Mouse (Mus musculus) urinary bladder, adult 18-20 months (tissue): ENCODE measurements around the gene Rilp.

Source experiments
- DNase-seq, 2 experiments: peaks; one replicate each; pipeline ENCODE4 v3.0.0; 2022; ENCODE audit warnings: low spot score in 2 of 2, mixed read lengths in 2 of 2

Rilp gene

DNA sequence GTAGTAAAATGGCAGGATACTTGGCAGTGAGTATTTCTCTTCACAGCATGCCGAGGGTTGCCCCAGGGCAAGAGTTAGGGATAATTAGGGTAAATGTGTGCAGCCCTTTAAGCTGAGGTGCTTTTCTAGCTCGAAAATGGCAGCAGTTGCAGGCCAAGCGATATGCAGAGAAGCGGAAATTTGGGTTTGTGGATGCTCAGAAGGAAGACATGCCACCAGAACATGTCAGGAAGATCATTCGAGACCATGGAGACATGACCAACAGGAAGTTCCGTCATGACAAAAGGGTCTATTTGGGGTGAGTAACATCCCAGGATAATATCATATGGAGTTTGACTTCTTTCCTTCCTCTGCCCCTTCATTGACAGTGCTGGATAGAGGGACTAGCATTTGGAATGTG is 22.4 kb upstream of the Rilp start:
- no peak for DNase-seq

DNA sequence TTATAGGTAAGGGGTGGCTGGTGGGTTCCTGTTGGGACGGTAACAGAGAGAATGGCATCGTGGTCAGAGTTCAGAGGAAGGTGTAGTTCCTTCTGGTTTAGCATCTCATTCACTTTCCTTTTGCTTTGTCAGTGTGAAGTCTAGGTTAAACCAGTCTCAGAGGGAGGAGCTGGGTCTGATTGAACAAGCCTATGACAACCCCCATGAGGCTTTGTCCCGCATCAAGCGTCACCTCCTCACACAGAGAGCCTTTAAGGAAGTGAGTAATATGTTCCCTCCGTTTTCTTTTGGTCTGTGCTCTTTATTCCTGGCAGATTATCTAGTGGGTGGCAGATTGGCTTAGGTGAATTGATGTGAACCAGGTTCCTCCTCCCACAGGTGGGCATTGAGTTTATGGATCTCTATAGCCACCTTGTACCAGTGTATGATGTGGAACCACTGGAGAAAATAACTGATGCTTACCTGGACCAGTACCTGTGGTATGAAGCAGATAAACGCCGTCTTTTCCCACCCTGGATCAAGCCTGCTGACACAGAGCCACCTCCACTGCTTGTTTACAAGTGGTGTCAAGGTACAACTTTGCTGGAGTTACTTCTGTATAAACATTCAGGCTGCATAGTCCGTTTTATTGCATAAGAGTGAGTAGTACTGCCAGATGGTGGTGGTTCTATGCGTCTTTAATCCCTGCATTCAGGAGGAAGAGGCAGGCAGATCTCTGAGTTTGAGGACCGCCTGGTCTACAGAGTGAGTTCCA is 15.4 kb upstream of the Rilp start:
- DNase-seq, result no peak

DNA sequence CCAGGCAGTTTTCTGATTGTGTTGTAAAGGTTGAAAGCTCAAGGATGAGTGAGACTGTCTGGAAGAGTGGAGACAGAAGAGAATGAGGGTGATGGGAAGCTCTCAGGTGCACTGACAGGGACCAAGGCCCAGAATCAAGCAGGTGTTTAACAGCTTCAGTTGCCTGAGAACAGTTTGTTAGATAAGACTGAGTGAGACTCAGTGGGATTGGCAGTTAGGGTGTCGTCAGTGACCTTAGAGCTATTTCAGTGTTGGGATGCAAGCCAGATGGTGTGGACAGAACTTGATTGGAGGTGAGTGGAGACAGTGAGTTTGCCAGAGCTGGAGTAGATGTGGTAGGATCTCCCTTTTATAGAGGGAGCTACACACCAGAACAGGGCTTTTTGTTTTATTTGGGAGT is 11.8 kb upstream of the Rilp start:
- DNase-seq, result no peak

DNA sequence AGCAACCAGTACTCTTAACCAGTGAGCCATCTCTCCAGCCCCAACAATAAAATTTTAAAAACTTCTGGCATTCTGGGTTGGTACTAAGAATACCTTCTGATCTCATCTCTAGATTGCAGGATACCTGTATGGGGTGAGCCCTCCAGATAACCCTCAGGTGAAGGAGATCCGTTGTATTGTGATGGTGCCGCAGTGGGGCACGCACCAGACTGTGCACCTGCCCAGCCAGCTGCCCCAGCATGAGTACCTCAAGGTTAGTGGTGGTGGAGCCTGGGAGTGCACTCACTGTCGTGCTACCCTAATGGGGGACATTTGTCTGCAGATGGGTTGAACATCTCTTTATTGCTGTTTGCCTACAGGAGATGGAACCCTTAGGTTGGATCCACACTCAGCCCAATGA is 1.7 kb upstream of the Rilp start:
- DNase-seq, result no peak

DNA sequence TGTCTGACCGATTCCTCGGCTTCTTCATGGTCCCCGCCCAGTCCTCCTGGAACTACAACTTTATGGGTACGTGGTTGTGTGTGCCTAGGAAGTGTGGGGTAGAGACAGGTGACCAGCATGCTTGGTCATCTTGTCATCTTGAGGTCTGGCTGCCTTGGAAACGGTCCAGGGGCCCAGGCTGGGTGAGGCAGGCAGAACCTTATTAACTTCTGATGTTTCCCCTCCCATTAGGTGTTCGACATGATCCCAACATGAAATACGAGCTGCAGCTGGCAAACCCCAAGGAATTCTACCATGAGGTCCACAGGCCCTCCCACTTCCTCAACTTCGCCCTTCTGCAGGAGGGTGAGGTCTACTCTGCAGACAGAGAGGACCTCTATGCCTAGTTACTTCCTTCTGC is 990 bp upstream of the Rilp start:
- DNase-seq, result no peak

DNA sequence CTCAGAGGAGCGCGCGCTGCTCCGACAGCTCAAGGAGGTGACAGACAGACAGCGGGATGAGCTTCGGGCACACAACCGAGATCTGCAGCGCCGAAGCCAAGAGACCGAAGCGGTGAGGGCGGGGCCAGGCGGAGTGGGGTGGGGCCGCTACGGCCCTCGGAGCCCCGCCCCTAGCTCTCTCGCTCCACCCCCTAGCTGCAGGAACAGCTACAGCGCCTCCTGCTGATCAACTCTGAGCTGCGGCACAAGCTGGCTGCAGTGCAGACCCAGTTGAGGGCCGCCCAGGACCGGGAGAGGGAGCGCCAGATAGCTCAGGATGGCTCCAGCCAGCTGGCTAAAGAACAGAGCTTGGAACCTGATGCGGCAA is 716 bp downstream of the Rilp start:
- peak; percentile 87 to 90 for DNase-seq

DNA sequence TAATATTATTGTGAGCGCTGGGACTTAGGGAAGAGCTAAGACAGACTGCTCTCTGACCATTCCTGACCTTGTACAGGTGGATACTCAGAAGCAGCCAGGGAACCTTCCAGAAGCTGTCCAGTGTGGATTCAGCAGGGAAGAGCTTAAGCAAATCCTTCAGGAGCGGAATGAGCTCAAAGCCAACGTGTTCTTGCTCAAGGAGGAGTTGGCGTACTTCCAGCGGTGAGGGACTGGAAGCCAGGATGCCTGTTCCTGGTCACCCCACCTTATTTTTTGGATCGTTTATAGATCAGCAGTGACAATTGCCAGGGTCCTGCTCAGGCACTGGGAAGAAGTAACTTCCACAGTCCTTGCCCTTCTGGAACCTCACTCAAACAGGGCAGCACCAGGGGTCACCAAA is 1.3 kb downstream of the Rilp start:
- no peak for DNase-seq

DNA sequence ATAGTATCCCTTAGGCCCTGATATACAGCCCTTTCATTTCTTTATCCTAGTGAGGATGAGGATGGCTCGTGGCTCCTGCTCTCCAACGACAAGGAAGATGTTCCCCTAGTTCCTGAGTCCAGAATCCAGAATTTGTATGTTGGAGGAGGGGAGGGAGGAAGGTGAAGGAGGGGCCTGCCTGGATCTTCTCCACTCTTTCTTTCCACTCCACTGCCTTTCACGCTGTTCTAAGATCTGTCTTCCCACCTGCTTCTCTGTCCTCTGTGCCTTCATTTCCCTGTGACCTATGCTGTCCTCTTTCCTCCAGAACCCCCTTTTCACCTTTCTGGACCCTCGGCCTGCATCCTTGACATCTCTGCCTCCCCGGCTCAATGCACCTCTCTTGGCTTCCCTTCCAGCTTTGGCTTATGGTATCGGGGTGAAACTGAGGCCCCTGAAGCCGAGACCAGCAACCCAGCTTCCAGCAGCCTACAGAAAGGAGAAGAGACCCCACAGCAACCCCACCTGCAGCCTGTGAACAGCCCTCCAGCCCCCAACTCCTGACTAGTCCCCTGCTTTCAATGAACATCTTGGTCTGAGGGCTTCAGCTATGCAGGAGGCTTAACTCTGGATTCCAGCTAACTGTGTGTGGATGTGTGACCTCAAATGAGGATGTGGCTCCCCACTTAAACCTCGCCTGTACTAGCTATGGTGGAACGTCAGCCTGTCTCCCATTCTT is 2.6 kb downstream of the Rilp start:
- no peak for DNase-seq

DNA sequence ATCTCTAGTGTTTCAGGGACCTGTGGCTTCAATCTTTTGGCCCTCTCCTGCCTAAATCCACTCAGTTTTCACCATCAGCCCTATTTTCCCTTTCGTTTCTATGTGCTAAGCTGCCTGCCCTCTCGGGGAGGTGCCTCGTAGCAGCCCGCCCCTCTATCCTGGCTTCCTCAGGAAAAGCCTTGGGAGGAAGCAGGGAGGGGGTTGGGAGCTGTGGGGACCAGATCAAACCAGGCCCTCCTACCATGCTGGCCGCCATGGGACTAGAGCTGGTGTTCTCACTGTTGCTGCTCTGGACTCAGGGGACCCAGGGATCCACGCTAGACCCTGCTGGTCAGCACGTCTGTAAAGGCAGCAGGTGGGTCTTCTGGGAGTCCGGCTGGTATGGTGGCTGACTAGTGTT is 3.4 kb downstream of the Rilp start, which contains the start of gene Scarf1:
Gene Scarf1, plus strand, starts transcription at position 205 of the 400 bp plus-strand sequence.
- no peak for DNase-seq

DNA sequence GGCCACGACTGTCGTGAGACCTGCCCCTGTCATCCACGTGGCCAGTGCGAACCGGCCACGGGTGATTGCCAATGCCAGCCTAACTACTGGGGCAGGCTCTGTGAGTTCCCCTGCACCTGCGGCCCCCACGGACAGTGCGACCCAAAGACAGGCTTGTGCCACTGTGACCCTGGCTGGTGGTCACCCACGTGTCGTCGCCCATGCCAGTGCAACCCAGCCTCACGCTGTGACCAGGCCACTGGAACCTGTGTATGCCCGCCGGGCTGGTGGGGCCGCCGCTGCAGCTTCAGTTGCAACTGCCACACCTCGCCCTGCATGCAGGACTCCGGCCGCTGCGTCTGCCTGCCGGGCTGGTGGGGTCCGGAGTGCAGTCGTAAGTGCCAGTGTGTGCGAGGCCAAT is 5.3 kb downstream of the Rilp start:
- no peak for DNase-seq

DNA sequence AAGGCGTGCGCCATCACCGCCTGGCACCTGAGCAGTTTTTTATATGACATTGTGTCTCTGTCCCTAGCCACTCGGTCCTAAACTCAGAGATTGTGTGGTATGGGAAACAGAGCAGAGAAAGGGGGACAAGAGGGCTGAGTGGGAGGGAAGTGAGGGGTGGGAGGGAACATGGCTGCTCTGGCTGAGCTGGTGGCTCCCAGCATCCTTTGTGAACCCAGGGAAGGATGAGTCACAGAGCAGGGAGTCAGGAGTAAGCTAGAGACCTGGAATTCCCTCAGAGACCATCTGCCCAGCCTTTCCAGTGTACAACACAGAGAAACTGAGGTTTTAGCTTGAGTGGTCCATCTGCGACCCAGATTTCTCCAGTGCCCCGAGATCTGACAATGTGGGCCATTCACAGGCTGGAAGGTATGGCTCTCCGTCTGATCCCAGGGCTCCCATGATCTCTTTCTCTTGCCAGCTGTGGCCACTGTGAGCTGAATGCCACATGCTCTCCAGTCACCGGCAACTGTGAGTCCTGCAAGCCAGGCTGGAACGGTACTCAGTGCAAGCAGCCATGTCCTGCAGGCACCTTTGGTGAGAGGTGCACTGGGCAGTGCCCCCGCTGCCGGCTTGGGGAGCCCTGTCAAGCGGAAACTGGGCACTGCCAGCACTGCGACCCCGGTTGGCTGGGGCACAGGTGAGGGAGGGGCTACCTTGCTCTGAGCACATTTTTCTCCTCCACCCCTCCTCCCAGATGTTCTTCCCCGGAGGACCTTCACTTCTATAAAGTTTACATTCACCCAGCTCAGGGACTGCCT is 10.1 kb downstream of the Rilp start:
- DNase-seq, result no peak

DNA sequence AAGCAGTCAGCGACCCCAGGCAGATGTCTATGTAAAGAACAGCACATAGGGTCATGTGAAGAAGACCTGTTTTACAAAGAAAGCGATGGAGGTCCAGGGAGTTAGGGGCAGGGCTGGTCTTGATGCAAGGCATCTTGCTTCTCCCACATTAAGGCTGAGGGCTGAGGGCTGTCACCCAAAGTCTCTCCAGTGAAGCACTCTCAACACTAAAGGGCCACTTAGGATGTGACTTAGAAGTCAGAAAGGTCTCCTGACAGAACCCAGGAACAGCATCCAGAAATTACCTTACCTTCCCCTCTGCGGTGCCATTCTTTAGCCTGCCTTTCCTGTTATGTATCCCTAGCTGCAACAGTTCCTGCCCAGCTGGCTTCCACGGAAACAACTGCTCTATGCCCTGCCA is 11.7 kb downstream of the Rilp start:
- no peak for DNase-seq

DNA sequence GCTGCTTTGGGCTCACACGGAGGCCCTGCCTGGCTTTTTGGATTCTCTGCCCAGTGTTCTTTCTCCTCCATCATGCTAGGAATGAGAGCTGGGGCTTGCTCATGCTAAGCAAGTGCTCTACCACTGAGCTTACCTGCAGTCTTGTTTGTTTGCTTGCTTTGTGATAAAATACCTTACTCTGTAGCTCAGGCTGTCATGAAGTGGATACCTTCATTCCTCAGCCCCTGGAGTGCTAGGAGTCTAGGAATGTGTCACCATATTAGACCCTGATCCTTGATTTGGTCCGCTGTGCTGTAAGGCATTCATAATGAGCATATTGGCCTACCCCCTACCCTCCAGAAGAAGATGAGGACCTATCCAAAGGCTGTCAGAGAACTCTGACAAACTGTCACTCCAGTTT is 12.9 kb downstream of the Rilp start:
- DNase-seq, result no peak

DNA sequence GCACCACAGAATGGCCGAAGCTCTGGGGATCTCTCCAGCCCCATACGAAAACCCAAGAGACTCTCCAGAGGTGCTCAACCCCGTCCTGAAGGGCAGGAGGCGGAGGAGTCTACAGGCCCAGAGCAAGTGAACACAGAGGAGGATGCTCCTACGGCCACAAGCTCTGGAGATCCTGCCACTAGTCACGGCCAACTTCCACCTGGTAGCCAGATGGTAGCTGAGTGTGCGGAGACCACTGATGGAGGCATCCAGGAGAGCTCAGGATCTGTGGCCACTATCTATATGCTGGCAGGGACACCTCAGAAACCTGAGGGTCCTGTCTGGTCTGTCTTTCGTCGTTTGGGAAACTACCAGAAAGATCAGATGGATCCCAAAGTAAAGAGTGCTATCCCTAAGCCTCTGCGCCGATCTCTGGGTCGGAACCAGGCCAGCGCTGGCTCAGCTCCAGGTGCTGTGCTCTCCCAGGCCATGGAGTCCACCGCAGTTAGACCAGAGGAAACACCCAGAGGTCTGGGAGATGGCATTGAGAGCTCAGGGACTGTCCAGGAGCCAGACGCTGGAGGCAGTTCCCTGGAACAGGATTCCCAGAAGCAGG is 15.7 kb downstream of the Rilp start:
- DNase-seq, result no peak

DNA sequence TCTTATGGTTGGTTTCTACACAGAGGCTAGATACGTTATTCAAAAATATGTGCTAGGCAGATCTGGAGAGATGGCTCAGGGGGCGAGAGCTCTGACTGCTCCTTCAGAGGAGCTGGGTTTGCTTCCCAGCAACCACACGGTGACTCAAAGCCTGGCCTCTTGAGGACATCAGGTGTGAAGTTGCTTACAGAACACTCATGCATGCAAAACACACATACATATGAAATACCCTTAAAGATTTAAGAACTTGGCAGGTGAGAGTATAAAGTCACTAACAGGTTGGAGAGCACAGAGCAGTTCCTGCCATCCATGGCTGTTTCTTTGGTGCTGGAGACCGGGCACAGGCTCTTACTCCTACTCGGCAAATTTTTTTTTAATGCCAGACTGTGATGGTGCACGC is 17.0 kb downstream of the Rilp start:
- DNase-seq, result no peak

DNA sequence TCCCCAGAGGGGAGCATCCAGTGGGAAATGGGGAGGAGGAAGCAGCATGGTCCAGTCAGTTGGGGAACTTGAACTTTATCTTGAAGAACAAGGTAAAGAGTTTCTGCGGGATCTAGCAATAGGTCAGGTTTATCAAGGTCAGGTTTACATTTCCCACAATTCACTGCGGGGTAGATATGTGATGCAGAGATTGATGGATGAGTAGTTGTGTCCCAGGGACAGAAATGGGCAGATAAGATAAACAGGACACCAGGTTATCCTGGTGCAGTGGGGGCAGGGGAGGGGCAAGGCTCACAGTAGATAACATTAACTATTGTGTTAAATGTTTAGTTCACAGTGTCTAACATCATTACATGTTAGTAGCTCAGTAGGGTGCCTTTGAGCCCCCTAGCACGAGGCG is 19.9 kb downstream of the Rilp start:
- DNase-seq, result no peak

DNA sequence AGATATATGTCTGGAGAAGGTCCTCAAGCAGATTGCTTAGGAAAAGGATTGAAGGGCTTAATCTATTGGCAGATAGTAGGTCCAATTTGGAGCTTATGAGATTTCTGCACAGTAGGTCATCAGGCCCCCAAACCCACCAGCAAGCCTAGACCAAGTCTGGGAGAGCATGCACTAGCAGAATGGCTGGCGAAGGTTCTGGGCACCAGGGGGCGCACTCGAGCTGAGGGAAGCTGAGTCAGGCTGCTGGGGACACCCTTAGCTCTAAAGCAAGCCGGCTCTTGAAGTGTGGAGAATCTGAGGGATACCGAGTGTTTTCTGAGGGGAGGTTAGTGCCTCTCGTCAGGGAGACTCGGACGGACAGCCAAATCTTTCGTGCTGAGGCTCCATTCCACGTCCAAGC is 20.4 kb downstream of the Rilp start:
- peak; percentile 89 to 99 for DNase-seq

DNA sequence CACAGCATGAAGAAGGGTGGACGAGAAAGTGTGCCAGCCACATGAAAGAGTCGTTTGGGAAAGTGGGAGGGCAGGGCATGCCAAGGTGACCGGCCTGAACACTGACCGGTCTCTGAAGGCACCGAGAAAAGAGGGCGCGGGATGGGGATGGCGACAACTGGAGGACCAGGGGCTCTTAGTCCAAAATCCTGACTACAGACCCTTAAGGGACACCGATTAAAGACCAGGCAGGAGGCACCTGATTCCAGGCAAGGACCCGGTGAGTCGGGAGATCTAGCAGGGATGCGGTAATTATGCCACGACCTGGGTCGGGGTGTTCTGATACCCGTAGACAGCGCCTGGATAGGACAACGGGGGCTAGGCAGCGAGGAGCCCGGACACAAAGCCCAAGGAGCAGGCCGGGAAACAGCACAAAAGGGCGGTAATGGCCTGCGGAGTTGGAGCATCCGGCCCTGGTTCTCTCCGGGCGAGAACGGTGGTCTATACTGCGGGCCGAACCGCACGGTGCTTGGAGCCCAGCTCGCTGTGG is 21.0 kb downstream of the Rilp start:
- DNase-seq, result no peak

DNA sequence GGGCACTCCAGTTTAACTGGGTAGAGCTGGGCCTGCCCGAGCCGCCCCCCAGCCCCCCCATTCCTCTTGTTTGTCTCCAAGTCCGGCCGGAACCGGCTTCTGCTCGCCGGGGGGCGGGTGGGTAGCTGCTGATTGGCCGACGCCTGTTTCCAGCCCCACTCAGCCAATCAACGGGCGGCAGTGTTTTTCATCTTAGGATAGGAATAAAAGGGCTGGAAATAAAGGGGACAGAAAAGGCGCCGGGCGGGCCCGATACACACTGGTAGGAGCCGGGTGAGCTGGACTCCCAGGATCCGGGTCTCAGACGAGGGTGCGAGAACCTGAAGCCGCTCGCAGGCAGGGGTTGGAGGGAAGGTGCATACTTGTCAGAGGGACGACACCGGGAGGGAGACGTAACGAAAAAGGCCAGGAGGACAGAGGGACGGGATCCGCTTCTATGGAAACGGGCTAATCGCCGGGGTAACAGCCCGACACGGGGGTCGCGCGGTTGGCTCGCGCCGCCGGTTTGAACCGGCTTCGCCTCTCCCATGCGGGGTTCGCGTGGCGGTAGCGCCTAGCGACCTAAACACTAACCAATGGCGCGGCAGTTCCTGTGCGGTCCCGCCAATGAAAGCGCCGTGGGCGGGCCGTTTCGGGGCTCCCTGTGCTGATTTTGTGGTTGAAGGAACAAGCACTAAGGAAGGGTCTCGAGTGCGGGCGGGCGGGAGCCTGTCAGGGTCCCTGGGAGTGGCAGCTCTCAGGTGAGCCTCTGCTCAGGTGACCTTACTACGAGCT is 21.8 kb downstream of the Rilp start, which contains the start of gene Slc43a2:
Gene Slc43a2, plus strand, starts transcription at position 226 of the 774 bp plus-strand sequence.
- peak; percentile 88 to 90 for DNase-seq

DNA sequence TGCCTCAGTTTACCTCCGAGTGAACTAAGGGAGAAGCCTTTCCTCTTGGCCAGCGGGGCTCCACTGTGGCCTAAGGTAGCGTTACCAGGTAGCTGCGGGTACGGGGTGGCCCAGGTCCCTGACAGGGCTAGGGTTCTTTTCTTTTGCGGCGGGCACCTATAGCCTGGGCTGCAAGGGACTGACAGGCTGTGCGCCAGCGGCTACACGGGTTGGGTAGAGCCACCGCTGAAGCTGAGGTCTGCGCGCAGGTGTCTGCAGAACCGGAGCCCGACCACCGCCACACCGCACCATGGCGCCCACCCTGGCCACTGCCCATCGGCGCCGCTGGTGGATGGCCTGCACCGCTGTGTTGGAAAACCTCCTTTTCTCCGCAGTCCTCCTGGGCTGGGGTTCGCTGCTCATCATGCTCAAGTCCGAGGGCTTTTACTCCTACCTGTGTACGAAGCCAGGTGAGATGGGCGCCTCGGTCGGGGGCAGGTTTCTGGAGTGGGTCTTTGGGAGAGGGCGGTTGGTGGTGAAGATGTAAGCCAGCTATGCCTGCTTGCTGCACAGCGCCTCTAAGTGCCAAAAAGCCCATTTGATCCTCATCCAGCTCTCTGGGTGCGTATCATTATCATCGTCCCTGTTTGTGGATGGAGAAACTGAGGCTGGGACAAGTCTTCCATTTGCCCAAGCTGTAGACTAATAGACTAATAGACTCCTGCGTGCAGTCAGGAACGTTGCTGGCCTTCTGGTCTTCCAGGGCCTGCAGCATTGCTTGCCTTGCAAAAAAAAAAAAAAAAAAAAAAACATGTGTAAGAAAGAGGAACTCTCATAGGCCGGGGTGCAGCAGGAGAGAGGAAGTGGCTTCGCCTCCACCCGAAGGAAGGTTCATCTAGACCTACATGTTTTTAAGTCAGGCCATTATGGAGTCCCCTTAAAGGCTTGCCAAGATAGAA is 22.7 kb downstream of the Rilp start:
- DNase-seq, result no peak
